In genomic region chr19:25431909-25432308, GRCm38 (mm10) we compare ENCODE assay signal across 29 mouse cellular contexts.
"Had no signal": no experiment of that assay in that cellular context is flagged by ENCODE, and none has a peak within 500 bp of the region (broad histone marks: within the 10 kb centered on the region; RNA-seq: fewer than 3 reads in every experiment).

No protein-coding gene starts in this region.

- DNase-seq: heart, postnatal 10 days; heart, postnatal 14 days; heart, postnatal 4 days; kidney, adult 11 months; kidney, adult 18-20 months; kidney, adult 2 months; kidney, adult 8-10 months; kidney, adult 9 months; kidney, postnatal 10 days; kidney, postnatal 14 days; kidney, postnatal 25 days; kidney, postnatal 36 days; kidney, postnatal 4 days; layer of hippocampus, adult 9-11 months; layer of hippocampus, postnatal 36 days had no signal

- H3K9ac ChIP-seq: heart, embryonic 12.5 days; heart, embryonic 13.5 days; heart, embryonic 15.5 days; hindbrain, embryonic 12.5 days; hindbrain, embryonic 13.5 days; hindbrain, embryonic 14.5 days; hindbrain, embryonic 15.5 days; intestine, embryonic 15.5 days; kidney, embryonic 15.5 days had no signal

- H3K4me1 ChIP-seq: hindbrain, embryonic 10.5 days; hindbrain, embryonic 12.5 days; hindbrain, embryonic 15.5 days; intestine, embryonic 15.5 days had no signal

- H3K27me3 ChIP-seq: heart, embryonic 12.5 days; heart, embryonic 13.5 days; heart, embryonic 15.5 days; hindbrain, embryonic 12.5 days; hindbrain, embryonic 13.5 days; hindbrain, embryonic 15.5 days; intestine, embryonic 15.5 days; kidney, embryonic 15.5 days had no signal

- H3K27ac ChIP-seq: heart, embryonic 13.5 days; heart, embryonic 15.5 days; hindbrain, embryonic 12.5 days; hindbrain, embryonic 13.5 days; hindbrain, embryonic 14.5 days; hindbrain, embryonic 15.5 days; hindbrain, postnatal 0 days; intestine, embryonic 15.5 days; kidney, embryonic 15.5 days; kidney, postnatal 0 days; layer of hippocampus, adult 2 months; left cerebral cortex, adult 2 months had no signal

- H3K4me3 ChIP-seq: heart, embryonic 12.5 days; heart, embryonic 13.5 days; heart, embryonic 15.5 days; hindbrain, embryonic 10.5 days; hindbrain, embryonic 12.5 days; hindbrain, embryonic 13.5 days; hindbrain, embryonic 15.5 days; intestine, embryonic 15.5 days; kidney, embryonic 15.5 days; layer of hippocampus, adult 2 months; left cerebral cortex, adult 2 months had no signal

- H3K36me3 ChIP-seq: hindbrain, embryonic 15.5 days had no signal
